Mouse (Mus musculus) limb, embryonic 14.5 days (tissue): ENCODE data around the gene Lrmda. TPM values are rescaled to one million over a fixed set of nuclear protein-coding genes. Genes with fewer than 3 reads are reported as not detected.

Experiments used
- ATAC-seq: fragments of 200-750 bp; cut with Nextera tagmentation; 2 replicates; pipeline ENCODE4 v1.8.0; 2017; ENCODE audit warnings: low read depth, moderate number of reproducible peaks, moderate TSS enrichment; ENCODE audit not compliant: low FRiP score
- DNase-seq: peaks from one replicate; pipeline ENCODE4 v3.0.0-alpha.2; 2015; ENCODE audit warnings: low spot score
- H3K27ac ChIP-seq: fragments of 300-500 bp; sonication (generic); replicated peaks from 2 replicates; pipeline ENCODE4 v1.5.1; 2014; ENCODE audit warnings: low read depth, mild to moderate bottlenecking, low read length, moderate library complexity, mixed read lengths
- H3K27me3 ChIP-seq: fragments of 300-500 bp; sonication (generic); 2 replicates; pipeline ENCODE4 v1.6.1; 2014; ENCODE audit warnings: low read length, mixed read lengths; ENCODE audit not compliant: control insufficient read depth, insufficient read depth
- H3K36me3 ChIP-seq: fragments of 300-500 bp; sonication (generic); 2 replicates; pipeline ENCODE4 v1.6.1; 2014; ENCODE audit warnings: mild to moderate bottlenecking, low read length, moderate library complexity, mixed read lengths; ENCODE audit not compliant: control insufficient read depth, insufficient read depth
- H3K4me1 ChIP-seq: fragments of 300-500 bp; sonication (generic); 2 replicates; pipeline ENCODE4 v1.6.1; 2014; ENCODE audit warnings: antibody characterized with exemption, low read length, mixed read lengths; ENCODE audit not compliant: control insufficient read depth, insufficient read depth
- H3K4me2 ChIP-seq: fragments of 300-500 bp; sonication (generic); replicated peaks from 2 replicates; pipeline ENCODE4 v1.6.1; 2014; ENCODE audit warnings: low read depth, mild to moderate bottlenecking, low read length, moderate library complexity; ENCODE audit not compliant: severe bottlenecking
- H3K4me3 ChIP-seq: fragments of 300-500 bp; sonication (generic); replicated peaks from 2 replicates; pipeline ENCODE4 v1.5.1; 2014; ENCODE audit warnings: low read length
- H3K9ac ChIP-seq: fragments of 300-500 bp; sonication (generic); 2 replicates; pipeline ENCODE4 v1.6.1; 2014; ENCODE audit warnings: mild to moderate bottlenecking, low read depth, low read length, moderate library complexity; ENCODE audit not compliant: severe bottlenecking
- H3K9me3 ChIP-seq: fragments of 300-500 bp; sonication (generic); 2 replicates; pipeline ENCODE4 v1.6.1; 2016; ENCODE audit warnings: low read length; ENCODE audit not compliant: control insufficient read depth
- POLR2A ChIP-seq: fragments of 200-500 bp; IDR thresholded peaks from 2 replicates; pipeline ENCODE4 v1.8.0; 2012; ENCODE audit warnings: inconsistent platforms, mild to moderate bottlenecking, moderate library complexity, borderline replicate concordance; ENCODE audit not compliant: insufficient read depth, insufficient read length; ENCODE audit errors: extremely low read depth
- WGBS: fragments of 180-500 bp; shearing (Covaris S2); extraction: QIAGEN DNeasy Blood & Tissue Kit; methylation state at CpG from one replicate; pipeline ENCODE4 v1.1.7; 2014; 5-methylcytosine and 5-hydroxymethylcytosine counted together
- polyA plus RNA-seq, 2 experiments: library from polyadenylated mRNA; depleted of rRNA in 1 of 2; stranded (reverse) in 1 of 2; unstranded in 1 of 2; fragments of >200 nt; fragmentation: Nextera tagmentation in 1 of 2; extraction: Ambion mirVana in 1 of 2; gene quantifications; 2 replicates each; pipeline versions ENCODE4 v1.2.1 to v1.2.3; 2012 to 2014

Gene Lrmda
- polyA plus RNA-seq, 2 experiments = 0.08 to 0.72 TPM

- ATAC-seq (no peak), DNase-seq (no peak)
- 37% methylated on average over 7 of the region's 7 CpGs for WGBS
- Histone ChIP-seq H3K4me2 (no peak overlapping the region), H3K36me3 (no peaks in the 10 kb centered on the region), H3K9me3 (no peaks in the 10 kb centered on the region), H3K4me3 (no peak overlapping the region), H3K27me3 (0 out of 2 replicates have a peak, but pooled peaks cover 3% of the 10 kb centered on the region), H3K27ac (no peak overlapping the region), H3K4me1 (peaks cover 18% of the 10 kb centered on the region), H3K9ac (no peak overlapping the region)
- no peak for TF ChIP-seq POLR2A
Observed at GRCm38 (mm10) chr14:22589503-22590215, 570.1 kb downstream of the Lrmda start.

GRCm38 (mm10) chr14:22591186-22591585 is 571.7 kb downstream of the Lrmda start:
- Histone ChIP-seq H3K4me1 (peaks cover 18% of the 10 kb centered on the region), H3K9me3 (no peaks in the 10 kb centered on the region), H3K9ac (no peak overlapping the region), H3K36me3 (no peaks in the 10 kb centered on the region), H3K27me3 (0 out of 2 replicates have a peak, but pooled peaks cover 3% of the 10 kb centered on the region), H3K4me3 (no peak overlapping the region), H3K27ac (no peak overlapping the region), H3K4me2 (no peak overlapping the region)
- ATAC-seq (no peak), DNase-seq (no peak)
- no peak for TF ChIP-seq POLR2A
- WGBS = 21% methylated on average over 2 of the region's 2 CpGs

GRCm38 (mm10) chr14:22597508-22597907 is 578.0 kb downstream of the Lrmda start:
- H3K27ac ChIP-seq = no peak overlapping the region
- DNase-seq (peak; percentile 71), ATAC-seq (peak; percentile 30; the same call in 1 of the 2 replicates)

GRCm38 (mm10) chr14:22598638-22599037 is 579.1 kb downstream of the Lrmda start:
- Histone ChIP-seq H3K27me3 (0 out of 2 replicates have a peak, but pooled peaks cover 7% of the 10 kb centered on the region), H3K4me2 (no peak overlapping the region), H3K9me3 (no peaks in the 10 kb centered on the region), H3K36me3 (no peaks in the 10 kb centered on the region), H3K4me1 (no peaks in the 10 kb centered on the region; the same call in 1 of the 2 replicates), H3K27ac (no peak overlapping the region), H3K9ac (no peak overlapping the region), H3K4me3 (no peak overlapping the region)
- DNase-seq (no peak), ATAC-seq (no peak)
- TF ChIP-seq POLR2A = no peak
- WGBS = 66% methylated on average over 5 of the region's 5 CpGs

More at GRCm38 (mm10) chr14:22597508-22597907, 578.0 kb downstream of the Lrmda start:
- Histone ChIP-seq H3K9me3 (no peaks in the 10 kb centered on the region), H3K36me3 (no peaks in the 10 kb centered on the region), H3K9ac (no peak overlapping the region), H3K4me2 (no peak overlapping the region), H3K4me3 (no peak overlapping the region), H3K27me3 (0 out of 2 replicates have a peak, but pooled peaks cover 7% of the 10 kb centered on the region), H3K4me1 (no peaks in the 10 kb centered on the region; the same call in 1 of the 2 replicates)
- 39% methylated on average over 2 of the region's 2 CpGs for WGBS
- no peak for TF ChIP-seq POLR2A

- TF ChIP-seq POLR2A = no peak
- WGBS = 35% methylated on average over 3 of the region's 3 CpGs
Observed at GRCm38 (mm10) chr14:22600166-22600565, 580.7 kb downstream of the Lrmda start.

More at GRCm38 (mm10) chr14:22600166-22600565, 580.7 kb downstream of the Lrmda start:
- H3K36me3 ChIP-seq = no peaks in the 10 kb centered on the region
- no peaks in the 10 kb centered on the region for H3K9me3 ChIP-seq
- no peak overlapping the region for H3K27ac ChIP-seq
- H3K4me2 ChIP-seq = no peak overlapping the region
- H3K9ac ChIP-seq = no peak overlapping the region
- ATAC-seq (no peak), DNase-seq (no peak)
- H3K4me3 ChIP-seq = no peak overlapping the region
- H3K4me1 ChIP-seq = no peaks in the 10 kb centered on the region; the same call in 1 of the 2 replicates
- H3K27me3 ChIP-seq = 0 out of 2 replicates have a peak, but pooled peaks cover 4% of the 10 kb centered on the region
